Mouse (Mus musculus): Measurements from ENCODE around the gene Cers2. TPM values are rescaled to one million over a fixed set of nuclear protein-coding genes. Genes with fewer than 3 reads are reported as not detected.
A peak's percentile ranks its signal among the peaks of the same experiment; 100 is the strongest.

Gene Cers2
- total and polyA plus RNA-seq, 2 experiments from 2014 or later: 89.4 to 108 TPM

DNA sequence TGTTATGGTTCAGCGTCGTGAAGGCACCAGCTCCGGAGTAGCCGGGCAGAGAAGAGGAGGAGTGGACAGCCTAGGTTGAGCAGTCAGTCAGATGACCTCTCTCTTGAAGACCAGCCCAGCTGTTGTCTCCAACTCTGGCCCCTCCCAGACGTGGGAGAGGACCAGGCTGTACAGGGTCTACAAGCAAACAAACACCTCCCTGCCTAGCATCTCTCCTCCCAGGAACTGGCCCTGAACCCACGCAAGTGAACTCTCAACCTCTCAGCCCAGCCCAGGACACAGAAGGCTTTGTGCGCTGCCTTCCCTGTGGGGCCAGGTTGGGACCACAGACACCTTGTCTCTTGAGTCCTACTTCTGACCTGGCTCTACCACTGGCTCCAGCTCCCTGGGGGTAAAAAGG lies 7.5 kb upstream of the Cers2 start, which contains the start of gene Anxa9:
TSS of gene Anxa9 (minus strand) at position 77 of the 400 bp plus-strand sequence.
- no peak within 1 kb of the TSS for H3K4me2 ChIP-seq (ENCODE audit: low read depth, low read length)
- WGBS: 61% methylated on average over 7 of the region's 7 CpGs
- ATAC-seq (ENCODE audit: insufficient read depth, low read depth) (peak; percentile 29; the same call in 1 of the 2 replicates), DNase-seq (ENCODE audit: low spot score) (no peak)
- H3K4me1 ChIP-seq (ENCODE audit: control insufficient read depth, insufficient read depth): no peaks in the 10 kb centered on the region
- H3K9ac ChIP-seq (replicated peaks; ENCODE audit: low read depth, low read length): no peak within 1 kb of the TSS
- TF ChIP-seq CTCF (IDR thresholded peaks at IDR 0.05; ENCODE audit: low read depth): no peak
- no peak for TF ChIP-seq EP300 (IDR thresholded peaks at IDR 0.05; ENCODE audit: low read depth)
- no peaks in the 10 kb centered on the region for H3K27me3 ChIP-seq (ENCODE audit: control insufficient read depth, insufficient read depth, low read length)
- no peaks in the 10 kb centered on the region for H3K9me3 ChIP-seq (replicated peaks; ENCODE audit: control insufficient read depth, low read length)
- H3K36me3 ChIP-seq (replicated peaks; ENCODE audit: control insufficient read depth, insufficient read depth, low read length): no peaks in the 10 kb centered on the region
- no peak within 1 kb of the TSS for H3K27ac ChIP-seq (ENCODE audit: low read depth)
- no peak within 1 kb of the TSS for H3K4me3 ChIP-seq (ENCODE audit: low read depth, low read length)

DNA sequence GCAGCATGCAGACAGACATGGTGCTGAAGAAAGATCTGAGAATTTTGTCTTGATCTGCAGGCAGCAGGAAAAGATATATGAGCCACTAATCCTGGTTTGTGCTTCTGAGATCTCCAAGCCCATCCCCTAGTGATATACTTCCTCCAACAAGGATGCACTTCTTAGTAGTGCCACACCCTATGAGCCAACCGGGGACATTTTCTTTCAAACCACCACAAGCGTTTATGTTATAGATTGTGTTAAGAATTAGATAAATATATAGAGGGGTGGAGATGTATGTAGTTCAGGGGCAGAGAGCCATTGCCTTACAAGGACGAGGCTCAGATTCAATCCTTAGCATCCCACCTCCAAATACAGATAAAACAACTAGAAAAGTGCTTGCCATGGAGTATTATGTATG lies 4.1 kb upstream of the Cers2 start:
- 48% methylated on average over 3 of the region's 3 CpGs for WGBS
- ATAC-seq (ENCODE audit: insufficient read depth, low read depth) (no peak), DNase-seq (ENCODE audit: low spot score) (no peak)
- H3K4me1 ChIP-seq (ENCODE audit: control insufficient read depth, insufficient read depth): 0 out of 2 replicates have a peak, but pooled peaks cover 2% of the 10 kb centered on the region
- H3K4me3 ChIP-seq (ENCODE audit: low read depth, low read length): no peak overlapping the region
- no peak overlapping the region for H3K9ac ChIP-seq (replicated peaks; ENCODE audit: low read depth, low read length)
- H3K36me3 ChIP-seq (replicated peaks; ENCODE audit: control insufficient read depth, insufficient read depth, low read length): no peaks in the 10 kb centered on the region
- H3K27me3 ChIP-seq (ENCODE audit: control insufficient read depth, insufficient read depth, low read length): no peaks in the 10 kb centered on the region
- no peak overlapping the region for H3K27ac ChIP-seq (ENCODE audit: low read depth)
- TF ChIP-seq CTCF (IDR thresholded peaks at IDR 0.05; ENCODE audit: low read depth): no peak
- no peaks in the 10 kb centered on the region for H3K9me3 ChIP-seq (replicated peaks; ENCODE audit: control insufficient read depth, low read length)
- H3K4me2 ChIP-seq (ENCODE audit: low read depth, low read length): no peak overlapping the region

DNA sequence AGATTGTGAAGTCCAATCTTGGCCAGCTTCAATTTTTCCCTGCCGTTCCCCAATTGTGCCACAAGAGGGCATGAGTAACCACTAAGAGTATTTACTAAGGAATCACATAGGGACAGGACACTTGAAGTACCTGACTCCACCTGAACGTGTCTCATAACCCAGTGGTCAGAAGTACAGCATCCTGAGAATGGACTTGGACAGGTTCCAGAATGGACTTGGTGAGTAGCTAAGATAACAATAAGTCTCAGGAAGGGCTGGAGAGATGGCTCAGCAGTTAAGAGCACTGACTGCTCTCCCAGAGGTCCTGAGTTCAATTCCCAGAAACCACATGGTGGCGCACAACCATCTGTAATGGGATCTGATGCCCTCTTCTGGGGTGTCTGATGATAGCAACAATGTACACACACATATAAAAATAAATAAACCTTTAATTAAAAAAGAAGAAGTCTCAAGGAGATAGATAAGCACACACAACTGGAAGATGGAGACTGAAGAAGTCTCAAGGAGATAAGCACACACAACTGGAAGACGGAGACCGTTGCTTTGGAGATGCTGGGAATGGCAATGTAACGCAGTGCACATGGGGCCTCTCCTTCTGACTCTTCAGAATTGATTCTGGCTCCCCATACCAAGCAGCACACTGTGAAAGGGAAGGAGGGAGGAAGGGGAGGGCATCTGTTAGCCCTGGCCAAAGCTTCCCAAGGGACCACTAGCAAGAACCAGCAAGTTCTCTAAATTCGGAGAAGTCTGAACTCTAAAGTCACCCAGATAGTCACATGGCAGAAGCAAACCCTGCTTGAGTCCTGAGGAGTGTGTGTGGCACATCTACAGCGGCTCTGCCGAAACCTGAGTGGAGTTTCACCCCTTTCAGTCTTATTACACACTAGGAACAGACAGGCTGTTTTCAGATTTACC lies 3.4 kb upstream of the Cers2 start:
- Histone ChIP-seq H3K9me3 (replicated peaks; ENCODE audit: control insufficient read depth, low read length) (no peaks in the 10 kb centered on the region), H3K4me2 (ENCODE audit: low read depth, low read length) (no peak overlapping the region), H3K27me3 (ENCODE audit: control insufficient read depth, insufficient read depth, low read length) (no peaks in the 10 kb centered on the region), H3K27ac (ENCODE audit: low read depth) (no peak overlapping the region), H3K4me3 (ENCODE audit: low read depth, low read length) (no peak overlapping the region), H3K36me3 (replicated peaks; ENCODE audit: control insufficient read depth, insufficient read depth, low read length) (no peaks in the 10 kb centered on the region), H3K4me1 (ENCODE audit: control insufficient read depth, insufficient read depth) (0 out of 2 replicates have a peak, but pooled peaks cover 4% of the 10 kb centered on the region), H3K9ac (replicated peaks; ENCODE audit: low read depth, low read length) (no peak overlapping the region)
- no peak for ATAC-seq (ENCODE audit: insufficient read depth, low read depth)
- WGBS: 62% methylated on average over 9 of the region's 9 CpGs
- no peak for TF ChIP-seq EP300 (IDR thresholded peaks at IDR 0.05; ENCODE audit: low read depth)
- peak; percentile 77 for TF ChIP-seq CTCF (IDR thresholded peaks at IDR 0.05; ENCODE audit: low read depth)
- peak; percentile 72 for DNase-seq (ENCODE audit: low spot score)

DNA sequence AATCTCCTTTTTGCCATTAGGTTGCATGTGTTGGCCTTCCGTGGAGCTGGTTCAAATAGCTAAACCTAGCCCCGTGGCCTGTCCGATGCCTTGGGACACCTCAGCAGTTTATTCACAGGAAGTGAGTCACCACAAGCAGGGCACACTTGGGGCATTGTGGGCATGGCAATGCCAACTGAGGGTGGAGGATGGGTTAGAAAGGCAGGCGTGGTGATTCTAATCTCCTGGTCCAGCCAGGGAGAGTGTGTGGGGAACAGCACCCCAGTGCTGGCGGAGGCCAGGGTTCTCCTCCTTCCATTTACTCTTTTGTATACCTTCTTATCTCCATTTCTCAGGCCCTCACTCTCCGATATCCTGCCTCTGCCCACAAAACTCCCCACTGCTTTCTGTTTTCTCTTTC lies 2.0 kb upstream of the Cers2 start:
- Histone ChIP-seq H3K4me1 (ENCODE audit: control insufficient read depth, insufficient read depth) (peaks cover 14% of the 10 kb centered on the region), H3K4me3 (ENCODE audit: low read depth, low read length) (no peak overlapping the region), H3K4me2 (ENCODE audit: low read depth, low read length) (no peak overlapping the region), H3K27ac (ENCODE audit: low read depth) (no peak overlapping the region), H3K27me3 (ENCODE audit: control insufficient read depth, insufficient read depth, low read length) (no peaks in the 10 kb centered on the region), H3K9me3 (replicated peaks; ENCODE audit: control insufficient read depth, low read length) (no peaks in the 10 kb centered on the region), H3K36me3 (replicated peaks; ENCODE audit: control insufficient read depth, insufficient read depth, low read length) (no peaks in the 10 kb centered on the region), H3K9ac (replicated peaks; ENCODE audit: low read depth, low read length) (no peak overlapping the region)
- WGBS: 64% methylated on average over 6 of the region's 6 CpGs
- ATAC-seq (ENCODE audit: insufficient read depth, low read depth) (no peak), DNase-seq (ENCODE audit: low spot score) (no peak)
- no peak for TF ChIP-seq CTCF (IDR thresholded peaks at IDR 0.05; ENCODE audit: low read depth)
- TF ChIP-seq EP300 (IDR thresholded peaks at IDR 0.05; ENCODE audit: low read depth): no peak

DNA sequence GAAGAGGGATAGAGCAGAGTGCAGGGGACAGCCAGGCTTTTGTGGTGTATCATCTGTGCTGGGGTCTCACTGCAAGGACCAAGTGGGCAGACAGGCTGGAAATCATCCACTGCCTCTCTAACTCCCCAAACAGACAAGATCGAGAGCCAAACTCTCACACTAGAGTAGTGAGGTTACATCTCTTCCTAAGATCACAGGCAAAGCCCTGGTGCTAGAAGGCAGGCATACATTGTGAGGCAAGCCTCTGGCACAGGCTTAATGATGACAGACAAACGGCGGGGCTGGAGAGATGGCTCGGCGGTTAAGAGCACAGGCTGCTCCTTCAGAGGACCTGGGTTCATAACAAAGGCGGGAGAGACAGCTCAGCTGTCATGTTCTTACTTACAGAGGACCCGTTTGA lies 1.1 kb upstream of the Cers2 start:
- H3K27me3 ChIP-seq (ENCODE audit: control insufficient read depth, insufficient read depth, low read length): no peaks in the 10 kb centered on the region
- no peak overlapping the region for H3K4me2 ChIP-seq (ENCODE audit: low read depth, low read length)
- DNase-seq (ENCODE audit: low spot score) (no peak), ATAC-seq (ENCODE audit: insufficient read depth, low read depth) (no peak)
- H3K9ac ChIP-seq (replicated peaks; ENCODE audit: low read depth, low read length): no peak overlapping the region
- H3K4me1 ChIP-seq (ENCODE audit: control insufficient read depth, insufficient read depth): peaks cover 20% of the 10 kb centered on the region
- no peak overlapping the region for H3K4me3 ChIP-seq (ENCODE audit: low read depth, low read length)
- H3K27ac ChIP-seq (ENCODE audit: low read depth): no peak overlapping the region
- TF ChIP-seq CTCF (IDR thresholded peaks at IDR 0.05; ENCODE audit: low read depth): no peak
- TF ChIP-seq EP300 (IDR thresholded peaks at IDR 0.05; ENCODE audit: low read depth): no peak
- H3K36me3 ChIP-seq (replicated peaks; ENCODE audit: control insufficient read depth, insufficient read depth, low read length): no peaks in the 10 kb centered on the region
- WGBS: 63% methylated on average over 7 of the region's 7 CpGs
- H3K9me3 ChIP-seq (replicated peaks; ENCODE audit: control insufficient read depth, low read length): no peaks in the 10 kb centered on the region
